Mouse (Mus musculus) limb, embryonic 15.5 days (tissue): Measurements from ENCODE around the gene Golga1. TPM values are rescaled to one million over a fixed set of nuclear protein-coding genes. Genes with fewer than 3 reads are reported as not detected.

Experiments
- ATAC-seq: fragments of 200-750 bp; cut with Nextera tagmentation; 2 replicates; pipeline ENCODE4 v1.8.0; 2017; ENCODE audit warnings: low read depth, moderate TSS enrichment; ENCODE audit not compliant: insufficient number of reproducible peaks, low FRiP score, low TSS enrichment
- H3K27ac ChIP-seq: fragments of 300-500 bp; sonication (generic); 2 replicates; pipeline ENCODE4 v1.5.1; 2015; ENCODE audit warnings: moderate library complexity, mild to moderate bottlenecking, inconsistent platforms
- H3K27me3 ChIP-seq: fragments of 300-500 bp; sonication (generic); 2 replicates; pipeline ENCODE4 v1.6.1; 2015; ENCODE audit warnings: inconsistent platforms
- H3K36me3 ChIP-seq: fragments of 300-500 bp; sonication (generic); 2 replicates; pipeline ENCODE4 v1.6.1; 2015; ENCODE audit warnings: inconsistent platforms
- H3K4me1 ChIP-seq: fragments of 300-500 bp; sonication (generic); 2 replicates; pipeline ENCODE4 v1.6.1; 2015; ENCODE audit warnings: inconsistent platforms
- H3K4me2 ChIP-seq: fragments of 300-500 bp; sonication (generic); 2 replicates; pipeline ENCODE4 v1.6.1; 2015; ENCODE audit warnings: mild to moderate bottlenecking, inconsistent platforms
- H3K4me3 ChIP-seq: fragments of 300-500 bp; sonication (generic); 2 replicates; pipeline ENCODE4 v1.5.1; 2015; ENCODE audit warnings: mild to moderate bottlenecking, inconsistent platforms
- H3K9ac ChIP-seq: fragments of 300-500 bp; sonication (generic); 2 replicates; pipeline ENCODE4 v1.6.1; 2015; ENCODE audit warnings: inconsistent platforms
- H3K9me3 ChIP-seq: fragments of 300-500 bp; sonication (generic); 2 replicates; pipeline ENCODE4 v1.6.1; 2016; ENCODE audit warnings: inconsistent platforms
- WGBS: fragments of 180-500 bp; shearing (Covaris S2); methylation state at CpG from one replicate; pipeline ENCODE4 v1.1.7; 2015; 5-methylcytosine and 5-hydroxymethylcytosine counted together
- polyA plus RNA-seq: library from polyadenylated mRNA; unstranded; fragments of >200 nt; fragmentation: Nextera tagmentation; extraction: Ambion mirVana; gene quantifications from 2 replicates; pipeline ENCODE4 v1.2.1, GENCODE M21; 2015

The Golga1 gene
- polyA plus RNA-seq, 1 experiment from 2014 or later, result 29.3 TPM

GRCm38 (mm10) chr2:38970057-38970456 lies 95.3 kb downstream of the Golga1 start:
- H3K36me3 ChIP-seq, result no peaks in the 10 kb centered on the region
- H3K9me3 ChIP-seq, result no peaks in the 10 kb centered on the region
- H3K4me1 ChIP-seq, result no peaks in the 10 kb centered on the region
- no peak overlapping the region for H3K4me2 ChIP-seq
- no peaks in the 10 kb centered on the region for H3K27me3 ChIP-seq
- ATAC-seq, result no peak
- WGBS, result 63% methylated on average over 5 of the region's 5 CpGs
- no peak overlapping the region for H3K4me3 ChIP-seq
- no peak overlapping the region for H3K27ac ChIP-seq
- H3K9ac ChIP-seq, result no peak overlapping the region

GRCm38 (mm10) chr2:38969650-38970049 lies 95.7 kb downstream of the Golga1 start:
- Histone ChIP-seq H3K9ac (no peak overlapping the region), H3K4me2 (no peak overlapping the region), H3K4me1 (no peaks in the 10 kb centered on the region), H3K27ac (no peak overlapping the region), H3K4me3 (no peak overlapping the region), H3K27me3 (no peaks in the 10 kb centered on the region), H3K9me3 (no peaks in the 10 kb centered on the region), H3K36me3 (no peaks in the 10 kb centered on the region)
- WGBS, result 87% methylated on average over 2 of the region's 2 CpGs
- ATAC-seq, result no peak

Other genes starting within 250 kb of the Golga1 start
- gene Nr6a1, start 137.9 kb downstream of the Golga1 start, polyA plus RNA-seq, result 0.92 and 1.1 TPM in 2 replicates
- gene Olfml2a, start 133.6 kb downstream of the Golga1 start, polyA plus RNA-seq, result 8.5 and 10.6 TPM in 2 replicates
- gene Wdr38, start 68.1 kb downstream of the Golga1 start, polyA plus RNA-seq, result 1.5 and 1.7 TPM in 2 replicates
- 117 TPM in 2 replicates for gene Arpc5l, start 60.2 kb downstream of the Golga1 start, polyA plus RNA-seq
- 906 and 974 TPM in 2 replicates for gene Rpl35, start 59.9 kb downstream of the Golga1 start, polyA plus RNA-seq
- gene Scai, start 125.2 kb upstream of the Golga1 start, polyA plus RNA-seq, result 9.3 and 11.7 TPM in 2 replicates
- gene Ppp6c, start 160.9 kb upstream of the Golga1 start, polyA plus RNA-seq, result 80.0 and 80.4 TPM in 2 replicates